Mouse (Mus musculus): ENCODE results near the gene Rep15. TPM values are rescaled to one million over a fixed set of nuclear protein-coding genes. Genes with fewer than 3 reads are reported as not detected.
A peak's percentile ranks its signal among the peaks of the same experiment; 100 is the strongest.

The Rep15 gene
- total and polyA plus RNA-seq, 2 experiments from 2014 or later = 0.49 to 0.83 TPM

DNA sequence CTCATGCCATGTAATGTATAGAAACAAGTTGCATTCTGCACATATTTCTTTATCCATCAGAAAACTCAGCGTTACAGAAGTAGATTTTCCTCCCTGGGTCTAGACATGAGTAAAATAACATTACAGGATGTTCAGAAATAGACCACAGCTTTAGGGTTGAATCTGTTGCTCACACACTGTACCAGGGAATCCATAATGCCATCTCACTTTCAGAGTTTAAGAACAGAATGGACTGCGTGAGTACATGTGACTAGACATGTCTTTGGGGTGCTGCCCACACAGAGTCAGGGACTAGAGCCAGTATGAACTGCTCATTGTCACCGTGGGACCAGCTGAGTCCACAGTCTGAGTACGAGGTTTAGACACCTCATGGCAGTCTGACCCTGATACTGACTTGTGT, 33.7 kb upstream of the Rep15 start:
- H3K9ac ChIP-seq (replicated peaks; ENCODE audit: low read length, poor library complexity, severe bottlenecking) = no peak overlapping the region
- TF ChIP-seq CTCF (IDR thresholded peaks at IDR 0.05) = no peak
- H3K27ac ChIP-seq (ENCODE audit: low read depth, low read length) = no peak overlapping the region
- H3K36me3 ChIP-seq (ENCODE audit: insufficient read depth, low read length) = no peaks in the 10 kb centered on the region
- no peak for ATAC-seq (ENCODE audit: low FRiP score)
- no peak overlapping the region for H3K4me3 ChIP-seq (ENCODE audit: low read depth, low read length)
- no peaks in the 10 kb centered on the region for H3K9me3 ChIP-seq (ENCODE audit: low read length)
- no peaks in the 10 kb centered on the region for H3K27me3 ChIP-seq (ENCODE audit: insufficient read depth, low read length)
- 90% methylated on average over 4 of the region's 4 CpGs for WGBS
- no peak for DNase-seq (ENCODE audit: low spot score)
- H3K4me2 ChIP-seq (ENCODE audit: low read depth, low read length, poor library complexity, severe bottlenecking) = no peak overlapping the region
- H3K4me1 ChIP-seq (ENCODE audit: insufficient read depth, low read length) = no peaks in the 10 kb centered on the region

DNA sequence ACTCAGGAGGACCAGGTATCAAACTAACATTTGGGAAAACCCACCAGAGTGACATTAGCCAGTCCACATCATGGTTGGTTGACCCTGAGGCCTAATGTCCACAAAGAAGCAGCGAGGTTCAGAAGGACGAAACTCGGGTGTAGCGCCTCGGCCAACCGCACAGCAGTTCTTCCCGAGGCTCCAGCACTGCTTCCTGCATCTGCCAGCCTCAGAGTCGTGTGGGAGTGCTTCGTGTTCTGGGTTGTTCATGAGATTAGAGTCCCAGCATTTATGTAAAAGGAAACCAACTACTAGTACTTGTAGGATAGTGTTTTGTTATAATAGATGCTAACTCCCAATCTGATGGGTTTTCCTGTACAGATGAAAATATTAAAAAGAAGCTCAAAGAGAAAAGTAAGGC, 33.1 kb upstream of the Rep15 start:
- H3K4me2 ChIP-seq (ENCODE audit: low read depth, low read length, poor library complexity, severe bottlenecking) = no peak overlapping the region
- 88% methylated on average over 9 of the region's 9 CpGs for WGBS
- DNase-seq (ENCODE audit: low spot score) = no peak
- no peak overlapping the region for H3K9ac ChIP-seq (replicated peaks; ENCODE audit: low read length, poor library complexity, severe bottlenecking)
- no peaks in the 10 kb centered on the region for H3K36me3 ChIP-seq (ENCODE audit: insufficient read depth, low read length)
- no peak for ATAC-seq (ENCODE audit: low FRiP score)
- no peaks in the 10 kb centered on the region for H3K27me3 ChIP-seq (ENCODE audit: insufficient read depth, low read length)
- H3K4me3 ChIP-seq (ENCODE audit: low read depth, low read length) = no peak overlapping the region
- no peak for TF ChIP-seq CTCF (IDR thresholded peaks at IDR 0.05)
- H3K9me3 ChIP-seq (ENCODE audit: low read length) = no peaks in the 10 kb centered on the region
- no peaks in the 10 kb centered on the region for H3K4me1 ChIP-seq (ENCODE audit: insufficient read depth, low read length)
- no peak overlapping the region for H3K27ac ChIP-seq (ENCODE audit: low read depth, low read length)

DNA sequence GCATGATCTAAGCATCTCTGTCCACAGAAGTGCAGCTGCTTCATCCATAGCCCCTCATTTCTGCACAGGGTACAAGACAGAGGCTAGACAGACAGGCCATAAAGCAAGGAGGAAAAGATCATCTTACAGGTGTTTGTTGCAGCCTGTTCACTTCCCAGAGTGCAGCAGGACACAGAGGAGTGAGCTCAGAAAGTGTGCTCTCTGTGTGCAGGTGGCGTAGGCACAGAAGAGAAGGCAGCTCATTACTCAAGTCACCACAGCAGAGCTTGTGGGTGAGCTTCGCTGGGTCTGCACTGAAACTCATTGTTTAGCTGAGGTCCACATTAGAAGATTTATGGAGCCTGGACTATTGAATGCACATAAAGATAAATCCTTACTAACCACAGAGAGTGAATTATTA, 32.6 kb upstream of the Rep15 start:
- Histone ChIP-seq H3K4me3 (ENCODE audit: low read depth, low read length) (no peak overlapping the region), H3K36me3 (ENCODE audit: insufficient read depth, low read length) (no peaks in the 10 kb centered on the region), H3K9me3 (ENCODE audit: low read length) (no peaks in the 10 kb centered on the region), H3K27me3 (ENCODE audit: insufficient read depth, low read length) (no peaks in the 10 kb centered on the region), H3K27ac (ENCODE audit: low read depth, low read length) (no peak overlapping the region), H3K4me2 (ENCODE audit: low read depth, low read length, poor library complexity, severe bottlenecking) (no peak overlapping the region), H3K4me1 (ENCODE audit: insufficient read depth, low read length) (no peaks in the 10 kb centered on the region), H3K9ac (replicated peaks; ENCODE audit: low read length, poor library complexity, severe bottlenecking) (no peak overlapping the region)
- DNase-seq (ENCODE audit: low spot score) = no peak
- 92% methylated on average over 2 of the region's 2 CpGs for WGBS
- TF ChIP-seq CTCF (IDR thresholded peaks at IDR 0.05) = no peak
- ATAC-seq (ENCODE audit: low FRiP score) = no peak

DNA sequence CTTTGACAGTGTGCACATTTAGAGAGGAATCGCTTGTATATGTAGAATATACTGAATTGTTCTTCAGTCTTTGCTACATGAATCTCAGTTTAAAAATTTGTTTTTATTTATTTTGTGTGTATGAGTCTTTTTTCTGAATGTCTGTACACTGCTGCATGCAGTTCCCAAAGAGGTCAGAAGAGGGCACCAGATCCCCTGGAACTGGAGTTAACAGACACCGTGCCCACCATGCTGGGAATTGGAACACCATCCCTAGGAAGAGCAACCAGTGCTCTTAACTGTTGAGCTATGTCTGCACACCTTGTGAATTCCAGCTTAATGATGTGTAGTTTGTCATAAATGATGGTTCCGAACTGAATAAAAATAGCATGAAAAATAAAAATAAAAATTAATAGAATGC, 24.2 kb upstream of the Rep15 start:
- H3K4me2 ChIP-seq (ENCODE audit: low read depth, low read length, poor library complexity, severe bottlenecking) = no peak overlapping the region
- no peaks in the 10 kb centered on the region for H3K9me3 ChIP-seq (ENCODE audit: low read length)
- no peaks in the 10 kb centered on the region for H3K4me1 ChIP-seq (ENCODE audit: insufficient read depth, low read length)
- 65% methylated on average over 3 of the region's 3 CpGs for WGBS
- TF ChIP-seq CTCF (IDR thresholded peaks at IDR 0.05) = peak; percentile 71
- H3K4me3 ChIP-seq (ENCODE audit: low read depth, low read length) = no peak overlapping the region
- H3K36me3 ChIP-seq (ENCODE audit: insufficient read depth, low read length) = no peaks in the 10 kb centered on the region; the same call in 1 of the 2 replicates
- no peak for ATAC-seq (ENCODE audit: low FRiP score)
- no peak overlapping the region for H3K27ac ChIP-seq (ENCODE audit: low read depth, low read length)
- peak; percentile 46 for DNase-seq (ENCODE audit: low spot score)
- no peaks in the 10 kb centered on the region for H3K27me3 ChIP-seq (ENCODE audit: insufficient read depth, low read length)
- H3K9ac ChIP-seq (replicated peaks; ENCODE audit: low read length, poor library complexity, severe bottlenecking) = no peak overlapping the region

DNA sequence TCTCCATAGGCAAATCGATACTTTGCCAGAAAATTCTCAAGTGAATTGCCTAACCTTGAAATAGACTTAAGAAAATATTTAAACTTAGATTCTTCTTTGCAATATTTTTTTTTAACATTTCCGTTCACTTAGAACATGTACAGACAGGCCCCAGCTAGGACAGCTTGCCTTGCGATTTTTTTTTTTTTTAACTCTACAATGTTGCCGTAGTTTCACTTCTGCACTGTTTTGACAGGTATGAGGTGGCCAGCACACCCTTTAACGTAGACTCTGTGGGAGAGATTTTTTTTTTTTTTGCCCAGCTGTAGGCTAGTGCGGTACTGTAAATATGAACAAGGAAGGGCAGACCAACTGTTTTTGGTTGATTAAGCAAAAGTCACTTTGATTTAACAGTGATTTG, 22.0 kb upstream of the Rep15 start:
- ATAC-seq (ENCODE audit: low FRiP score) (no peak), DNase-seq (ENCODE audit: low spot score) (no peak)
- Histone ChIP-seq H3K4me2 (ENCODE audit: low read depth, low read length, poor library complexity, severe bottlenecking) (no peak overlapping the region), H3K9ac (replicated peaks; ENCODE audit: low read length, poor library complexity, severe bottlenecking) (no peak overlapping the region), H3K9me3 (ENCODE audit: low read length) (no peaks in the 10 kb centered on the region), H3K36me3 (ENCODE audit: insufficient read depth, low read length) (no peaks in the 10 kb centered on the region; the same call in 1 of the 2 replicates), H3K27me3 (ENCODE audit: insufficient read depth, low read length) (no peaks in the 10 kb centered on the region), H3K4me1 (ENCODE audit: insufficient read depth, low read length) (no peaks in the 10 kb centered on the region), H3K27ac (ENCODE audit: low read depth, low read length) (no peak overlapping the region), H3K4me3 (ENCODE audit: low read depth, low read length) (no peak overlapping the region)
- TF ChIP-seq CTCF (IDR thresholded peaks at IDR 0.05) = no peak
- 92% methylated on average over 6 of the region's 6 CpGs for WGBS

DNA sequence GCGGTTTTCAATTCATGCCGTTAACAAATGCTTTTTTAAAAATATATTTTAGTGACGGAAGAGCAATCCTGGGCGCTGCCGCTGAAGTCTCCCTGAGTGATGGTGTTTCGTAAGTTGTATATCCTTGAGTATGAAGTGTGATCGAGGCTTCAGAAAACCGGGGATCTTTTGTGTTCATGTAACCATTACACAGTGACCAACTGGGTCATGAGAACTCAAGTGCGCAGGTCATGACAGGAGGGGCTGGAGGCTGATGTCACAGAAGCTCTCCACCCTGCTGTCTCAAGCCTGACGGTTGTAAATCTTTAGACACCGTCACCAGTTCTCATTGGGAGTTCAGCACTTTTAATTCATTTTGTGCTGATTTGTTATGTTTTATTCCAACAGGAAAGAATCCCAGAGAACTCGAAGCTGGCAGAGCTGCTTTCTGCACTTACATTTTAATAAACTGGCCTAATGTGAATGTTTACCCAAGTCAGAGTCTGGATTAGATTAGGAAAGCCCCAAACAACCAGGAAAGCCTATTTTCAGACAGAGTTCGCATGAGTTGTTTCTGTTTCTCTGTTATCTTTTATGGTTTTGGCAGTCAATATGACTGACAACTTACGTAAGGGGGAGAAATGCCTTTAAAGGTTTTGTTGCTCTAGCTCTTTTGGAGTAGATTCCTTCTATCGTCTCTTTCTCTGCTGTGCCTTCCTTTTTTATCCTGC, 21.4 kb upstream of the Rep15 start:
- 88% methylated on average over 15 of the region's 15 CpGs for WGBS
- DNase-seq (ENCODE audit: low spot score) = no peak
- Histone ChIP-seq H3K9me3 (ENCODE audit: low read length) (no peaks in the 10 kb centered on the region), H3K4me1 (ENCODE audit: insufficient read depth, low read length) (no peaks in the 10 kb centered on the region), H3K27me3 (ENCODE audit: insufficient read depth, low read length) (no peaks in the 10 kb centered on the region), H3K36me3 (ENCODE audit: insufficient read depth, low read length) (peaks cover 3% of the 10 kb centered on the region; the same call in 1 of the 2 replicates), H3K9ac (replicated peaks; ENCODE audit: low read length, poor library complexity, severe bottlenecking) (no peak overlapping the region), H3K4me3 (ENCODE audit: low read depth, low read length) (no peak overlapping the region), H3K27ac (ENCODE audit: low read depth, low read length) (no peak overlapping the region), H3K4me2 (ENCODE audit: low read depth, low read length, poor library complexity, severe bottlenecking) (no peak overlapping the region)
- no peak for TF ChIP-seq CTCF (IDR thresholded peaks at IDR 0.05)
- ATAC-seq (ENCODE audit: low FRiP score) = no peak
